8 mouse cellular contexts compared by ENCODE assay signal in genomic region chr7:135735691-135736580, GRCm38 (mm10). TPM values are rescaled to one million over a fixed set of nuclear protein-coding genes. Genes with fewer than 3 reads are reported as not detected.
DNase-seq lines count a peak whose midpoint lies in the region; ATAC-seq lines count a peak whose summit lies in the region.

No protein-coding gene starts in this region.

- H3K4me2 ChIP-seq in hindbrain, embryonic 15.5 days = peak overlapping the region; percentile 56

- H3K36me3 ChIP-seq in hindbrain, embryonic 15.5 days = no peaks in the 10 kb centered on the region

- WGBS in hindbrain, embryonic 15.5 days = 21% methylated on average over 31 of the region's 31 CpGs

- peaks cover 11% of the 10 kb centered on the region for H3K4me1 ChIP-seq in hindbrain, embryonic 15.5 days (replicated peaks)

- peak overlapping the region; percentile 20 for H3K4me3 ChIP-seq in hindbrain, embryonic 15.5 days

- peak; percentile 94 for ATAC-seq in hindbrain, embryonic 15.5 days (ENCODE audit: low FRiP score, low read depth)

- peak; percentile 49 for DNase-seq in R1 (ENCODE audit: low read depth, low spot score)
- DNase-seq in cerebellum, postnatal 36 days = peak; percentile 76 to 78
- DNase-seq in frontal cortex, postnatal 36 days (ENCODE audit: low spot score in 2 of 2) = peak; percentile 78 to 91
- DNase-seq in left cerebral cortex, adult 11 months (ENCODE audit: low spot score) = peak; percentile 58
- peak; percentile 91 for DNase-seq in lung, postnatal 4 days
- peak; percentile 70 for DNase-seq in retina, postnatal 7 days (ENCODE audit: low read depth, low spot score)
- DNase-seq in urinary bladder, adult 18-20 months (ENCODE audit: low spot score in 2 of 2) = peak; percentile 81 to 85

- H3K9ac ChIP-seq in hindbrain, embryonic 15.5 days = no peak overlapping the region

- no peaks in the 10 kb centered on the region for H3K9me3 ChIP-seq in hindbrain, embryonic 15.5 days

- H3K27me3 ChIP-seq in hindbrain, embryonic 15.5 days = no peaks in the 10 kb centered on the region

- peak overlapping the region; percentile 69 for H3K27ac ChIP-seq in hindbrain, embryonic 15.5 days (replicated peaks)

RNA-seq across cellular contexts. Expression of gene Mki67, which starts 19.8 kb away (rescaled TPM):
- polyA plus RNA-seq in hindbrain, embryonic 15.5 days (2015; fragmentation: Nextera tagmentation; extraction: Ambion mirVana) = 6.4 and 10.0 TPM in 2 replicates

Comparison
In these comparisons a context has a peak if more than half of its experiments do, and no peak if none do; other contexts are left out.
1. Peak in every context shown above with its lines: DNase-seq, ATAC-seq, H3K4me3 ChIP-seq and H3K27ac ChIP-seq.